Mouse (Mus musculus) bone marrow, adult 2 months (tissue): ENCODE data around the gene Cacng2.

Source experiments
- CTCF ChIP-seq: fragments of 200-500 bp; IDR thresholded peaks from 2 replicates; pipeline ENCODE4 v1.5.1; 2011; ENCODE audit warnings: low read length, control low read depth; ENCODE audit not compliant: control insufficient read depth, insufficient read depth
- POLR2A ChIP-seq: fragments of 200-500 bp; IDR thresholded peaks from 2 replicates; pipeline ENCODE4 v1.6.1; 2011; ENCODE audit warnings: low read depth, mild to moderate bottlenecking, control low read depth, low read length, borderline replicate concordance; ENCODE audit not compliant: control insufficient read depth

DNA sequence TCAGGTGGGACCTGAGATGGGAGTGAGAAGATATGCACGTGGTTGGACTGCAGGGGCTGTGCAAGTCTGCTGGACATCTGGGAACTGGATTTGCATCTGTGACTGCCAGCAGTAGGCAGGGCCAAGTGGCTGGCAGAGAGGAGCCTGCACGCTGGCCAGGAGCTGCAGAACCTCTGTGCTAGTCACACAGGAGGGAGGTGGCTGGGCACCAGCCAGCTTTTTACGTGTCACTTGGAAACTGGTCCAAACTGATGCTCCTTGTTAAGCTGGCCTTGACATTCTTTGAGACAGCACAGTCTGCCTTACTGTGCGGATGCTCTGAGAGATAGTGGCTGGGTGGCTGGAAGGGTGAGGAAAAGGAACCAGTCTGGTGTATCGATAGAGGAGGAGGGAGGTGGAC lies 131.3 kb downstream of the Cacng2 start:
- TF ChIP-seq POLR2A (no peak), CTCF (no peak)
